Mouse (Mus musculus): Measurements from ENCODE around the gene Irf8.

GRCm38 (mm10) chr8:120731582-120731981 lies 4.6 kb upstream of the Irf8 start:
- no peak for TF ChIP-seq CTCF (IDR thresholded peaks at IDR 0.05; ENCODE audit: low read depth, low read length)
- no peak for TF ChIP-seq GATA1 (IDR thresholded peaks at IDR 0.05; ENCODE audit: borderline replicate concordance, low read length)
- no peak for TF ChIP-seq GATA2 (IDR thresholded peaks at IDR 0.05; ENCODE audit: borderline replicate concordance, low read depth, low read length)
- no peak for TF ChIP-seq TAL1 (conservative IDR thresholded peaks at IDR 0.05; ENCODE audit: low read depth, low read length)
